Mouse (Mus musculus) bone marrow, adult 2 months (tissue): Measurements from ENCODE around the gene Cdh11.

Source experiments
- CTCF ChIP-seq: fragments of 200-500 bp; IDR thresholded peaks from 2 replicates; pipeline ENCODE4 v1.5.1; 2011; ENCODE audit warnings: low read length, control low read depth; ENCODE audit not compliant: control insufficient read depth, insufficient read depth
- POLR2A ChIP-seq: fragments of 200-500 bp; IDR thresholded peaks from 2 replicates; pipeline ENCODE4 v1.6.1; 2011; ENCODE audit warnings: low read depth, mild to moderate bottlenecking, control low read depth, low read length, borderline replicate concordance; ENCODE audit not compliant: control insufficient read depth

GRCm38 (mm10) chr8:102740963-102741362 lies 44.5 kb downstream of the Cdh11 start:
- no peak for TF ChIP-seq CTCF
- TF ChIP-seq POLR2A = no peak
